Mouse (Mus musculus) olfactory bulb, adult 2 months (tissue): Measurements from ENCODE around the gene Dohh. TPM values are rescaled to one million over a fixed set of nuclear protein-coding genes. Genes with fewer than 3 reads are reported as not detected.

Experiments
- H3K27ac ChIP-seq: fragments of 200-500 bp; 2 replicates; pipeline ENCODE4 v1.5.1; 2012; ENCODE audit warnings: low read depth, low read length; ENCODE audit not compliant: insufficient read depth
- H3K4me1 ChIP-seq: fragments of 200-500 bp; 2 replicates; pipeline ENCODE4 v1.6.1; 2012; ENCODE audit warnings: low read length; ENCODE audit not compliant: control insufficient read depth, insufficient read depth
- H3K4me3 ChIP-seq: fragments of 200-500 bp; 2 replicates; pipeline ENCODE4 v1.5.1; 2012; ENCODE audit warnings: mild to moderate bottlenecking, low read depth, low read length, moderate library complexity; ENCODE audit not compliant: insufficient read depth
- CTCF ChIP-seq: fragments of 200-500 bp; IDR thresholded peaks from 2 replicates; pipeline ENCODE4 v1.5.1; 2012; ENCODE audit warnings: low read depth, mild to moderate bottlenecking, low read length, moderate library complexity; ENCODE audit not compliant: insufficient read depth
- POLR2A ChIP-seq: fragments of 200-500 bp; IDR thresholded peaks from 2 replicates; pipeline ENCODE4 v1.6.1; 2012; ENCODE audit warnings: mild to moderate bottlenecking, low read depth, low read length, moderate library complexity; ENCODE audit not compliant: insufficient read depth
- WGBS: fragments of 180-500 bp; shearing (Covaris S2); methylation state at CpG from one replicate; pipeline ENCODE4 v1.1.7; 2018; 5-methylcytosine and 5-hydroxymethylcytosine counted together
- polyA plus RNA-seq: library from polyadenylated mRNA; stranded (reverse); fragments of >200 nt; gene quantifications from 2 replicates; pipeline ENCODE4 v1.2.4, GENCODE M21; 2012; ENCODE audit warnings: low replicate concordance; ENCODE audit not compliant: missing spikeins, insufficient read depth, insufficient read length

The Dohh gene
- polyA plus RNA-seq, 1 experiment = not detected

- TF ChIP-seq POLR2A = no peak
- no peak for TF ChIP-seq CTCF
- no peak overlapping the region for H3K4me3 ChIP-seq
- peaks cover 84% of the 10 kb centered on the region for H3K4me1 ChIP-seq
- H3K27ac ChIP-seq = peak overlapping the region; percentile 80; the same call in 1 of the 2 replicates
- whole genome bisulfite sequencing = 54% methylated on average over 11 of the region's 11 CpGs
Measured at GRCm38 (mm10) chr10:81418216-81419070, 34.2 kb downstream of the Dohh start.

GRCm38 (mm10) chr10:81419111-81419928 lies 35.1 kb downstream of the Dohh start:
- WGBS = 92% methylated on average over 10 of the region's 10 CpGs
- Histone ChIP-seq H3K4me3 (no peak overlapping the region), H3K27ac (0 out of 2 replicates have a peak overlapping the region, but pooled peaks have one; percentile 4), H3K4me1 (peaks cover 83% of the 10 kb centered on the region)
- no peak for TF ChIP-seq CTCF
- no peak for TF ChIP-seq POLR2A

- WGBS = 93% methylated on average over 40 of the region's 40 CpGs
- Histone ChIP-seq H3K4me3 (no peak overlapping the region), H3K4me1 (peaks cover 83% of the 10 kb centered on the region), H3K27ac (no peak overlapping the region)
- TF ChIP-seq POLR2A (no peak), CTCF (no peak)
Measured at GRCm38 (mm10) chr10:81420191-81420767, 36.1 kb downstream of the Dohh start.

- TF ChIP-seq POLR2A (no peak), CTCF (no peak)
- H3K27ac ChIP-seq = no peak overlapping the region
- peaks cover 84% of the 10 kb centered on the region for H3K4me1 ChIP-seq
- WGBS = 72% methylated on average over 4 of the region's 4 CpGs
- H3K4me3 ChIP-seq = no peak overlapping the region
Measured at GRCm38 (mm10) chr10:81421041-81421796, 37.0 kb downstream of the Dohh start.

GRCm38 (mm10) chr10:81421797-81422100 lies 37.5 kb downstream of the Dohh start:
- no peak overlapping the region for H3K4me3 ChIP-seq
- peaks cover 84% of the 10 kb centered on the region for H3K4me1 ChIP-seq
- TF ChIP-seq POLR2A = no peak
- no peak for TF ChIP-seq CTCF
- no peak overlapping the region for H3K27ac ChIP-seq
- WGBS = 81% methylated on average over 5 of the region's 5 CpGs

GRCm38 (mm10) chr10:81422191-81422590 lies 38.0 kb downstream of the Dohh start:
- WGBS = 61% methylated on average over 6 of the region's 6 CpGs
- peaks cover 83% of the 10 kb centered on the region for H3K4me1 ChIP-seq
- no peak overlapping the region for H3K27ac ChIP-seq
- TF ChIP-seq POLR2A (no peak), CTCF (no peak)
- H3K4me3 ChIP-seq = no peak overlapping the region

- H3K4me3 ChIP-seq = no peak overlapping the region
- H3K4me1 ChIP-seq = peaks cover 81% of the 10 kb centered on the region
- 80% methylated on average over 3 of the region's 3 CpGs for WGBS
- H3K27ac ChIP-seq = no peak overlapping the region
- TF ChIP-seq POLR2A (no peak), CTCF (no peak)
Measured at GRCm38 (mm10) chr10:81422661-81423217, 38.5 kb downstream of the Dohh start.
